39 mouse cellular contexts compared by ENCODE assay signal in genomic region chr7:107237498-107237897, GRCm38 (mm10). TPM values are rescaled to one million over a fixed set of nuclear protein-coding genes. Genes with fewer than 3 reads are reported as not detected.
A peak's percentile ranks its signal among the peaks of the same experiment; 100 is the strongest.
DNase-seq lines count a peak whose midpoint lies in the region; ATAC-seq and TF ChIP-seq lines count a peak whose summit lies in the region.
"Had no signal": no experiment of that assay in that cellular context is flagged by ENCODE, and none has a peak within 500 bp of the region (broad histone marks: within the 10 kb centered on the region; RNA-seq: fewer than 3 reads in every experiment).

No protein-coding gene starts in this region.

- no peak overlapping the region for H3K4me2 ChIP-seq in forebrain, postnatal 0 days (ENCODE audit: low read depth)
- H3K4me2 ChIP-seq in forebrain, embryonic 12.5 days: no peak overlapping the region
- no peak overlapping the region for H3K4me2 ChIP-seq in stomach, postnatal 0 days (replicated peaks; ENCODE audit: low read depth)
- H3K4me2 ChIP-seq: embryonic facial prominence, embryonic 15.5 days; forebrain, embryonic 13.5 days; heart, embryonic 13.5 days; intestine, embryonic 15.5 days; limb, embryonic 12.5 days; liver, embryonic 15.5 days; lung, embryonic 14.5 days had no signal

- no peaks in the 10 kb centered on the region for H3K4me1 ChIP-seq in forebrain, postnatal 0 days (ENCODE audit: insufficient read depth)
- H3K4me1 ChIP-seq in forebrain, embryonic 12.5 days: peaks cover 3% of the 10 kb centered on the region; the same call in 1 of the 2 replicates
- H3K4me1 ChIP-seq in stomach, postnatal 0 days (replicated peaks; ENCODE audit: control insufficient read depth, insufficient read depth): no peaks in the 10 kb centered on the region
- H3K4me1 ChIP-seq: embryonic facial prominence, embryonic 10.5 days; embryonic facial prominence, embryonic 15.5 days; heart, embryonic 13.5 days; intestine, embryonic 15.5 days; limb, embryonic 12.5 days; liver, embryonic 15.5 days had no signal

- H3K4me3 ChIP-seq in forebrain, postnatal 0 days (ENCODE audit: low read depth, low read length): no peak overlapping the region
- no peak overlapping the region for H3K4me3 ChIP-seq in forebrain, embryonic 12.5 days (replicated peaks)
- H3K4me3 ChIP-seq in layer of hippocampus, adult 2 months: no peak overlapping the region
- no peak overlapping the region for H3K4me3 ChIP-seq in stomach, postnatal 0 days (ENCODE audit: low read depth, low read length)
- H3K4me3 ChIP-seq: embryonic facial prominence, embryonic 10.5 days; embryonic facial prominence, embryonic 15.5 days; forebrain, embryonic 13.5 days; heart, embryonic 13.5 days; hindbrain, embryonic 10.5 days; intestine, embryonic 15.5 days; limb, embryonic 12.5 days; liver, embryonic 15.5 days had no signal

- H3K9ac ChIP-seq in forebrain, postnatal 0 days: no peak overlapping the region
- H3K9ac ChIP-seq in forebrain, embryonic 12.5 days: no peak overlapping the region
- H3K9ac ChIP-seq in stomach, postnatal 0 days (ENCODE audit: low read length): no peak overlapping the region
- H3K9ac ChIP-seq: embryonic facial prominence, embryonic 15.5 days; forebrain, embryonic 13.5 days; heart, embryonic 13.5 days; intestine, embryonic 15.5 days; limb, embryonic 12.5 days; liver, embryonic 15.5 days; lung, embryonic 14.5 days had no signal

- no peak for DNase-seq in forebrain, postnatal 0 days
- DNase-seq in layer of hippocampus, adult 2 months (ENCODE audit: low spot score in 2 of 2): no peak
- DNase-seq in layer of hippocampus, postnatal 14 days (ENCODE audit: low spot score in 2 of 2): no peak
- peak; percentile 24 for DNase-seq in ES-CJ7 (ENCODE audit: low read depth, low spot score)
- no peak for DNase-seq in stomach, postnatal 0 days (ENCODE audit: low spot score)
- no peak for DNase-seq in retina, embryonic 14.5 days (ENCODE audit: low spot score)
- DNase-seq: adrenal gland, postnatal 14 days; cerebellum, adult 2 months; cerebellum, postnatal 25 days; gastrocnemius, postnatal 36 days; heart, postnatal 10 days; kidney, postnatal 25 days; layer of hippocampus, postnatal 36 days; lung, embryonic 14.5 days; lung, postnatal 14 days; midbrain, embryonic 14.5 days; right cerebral cortex, adult 18-20 months; spleen, adult 18-20 months; thymus, adult 2 months; thymus, postnatal 4 days had no signal

- no peak overlapping the region for H3K27ac ChIP-seq in forebrain, postnatal 0 days (ENCODE audit: low read depth, low read length)
- H3K27ac ChIP-seq in forebrain, embryonic 12.5 days: no peak overlapping the region
- H3K27ac ChIP-seq in layer of hippocampus, adult 2 months: no peak overlapping the region
- no peak overlapping the region for H3K27ac ChIP-seq in stomach, postnatal 0 days (replicated peaks)
- H3K27ac ChIP-seq: embryonic facial prominence, embryonic 10.5 days; embryonic facial prominence, embryonic 15.5 days; forebrain, embryonic 13.5 days; heart, embryonic 13.5 days; hindbrain, embryonic 10.5 days; intestine, embryonic 15.5 days; limb, embryonic 12.5 days; liver, embryonic 15.5 days had no signal

- peak; percentile 39; the same call in 1 of the 2 replicates for TF ChIP-seq CTCF in forebrain, postnatal 0 days (IDR thresholded peaks at IDR 0.05; ENCODE audit: low read depth)
- TF ChIP-seq CTCF in layer of hippocampus, adult 2 months (conservative IDR thresholded peaks at IDR 0.05): peak; percentile 78
- TF ChIP-seq CTCF in stomach, postnatal 0 days (IDR thresholded peaks at IDR 0.05; ENCODE audit: low read depth): peak; percentile 41

- ATAC-seq in forebrain, postnatal 0 days: no peak
- no peak for ATAC-seq in forebrain, embryonic 12.5 days (ENCODE audit: low FRiP score)
- no peak for ATAC-seq in stomach, postnatal 0 days (ENCODE audit: low FRiP score, low TSS enrichment)
- ATAC-seq: forebrain, embryonic 13.5 days; hindbrain, embryonic 16.5 days; intestine, embryonic 15.5 days; Patski had no signal

- WGBS in forebrain, postnatal 0 days: 70% methylated on average over 3 of the region's 3 CpGs
- 78% methylated on average over 3 of the region's 3 CpGs for WGBS in forebrain, embryonic 12.5 days
- 68% methylated on average over 3 of the region's 3 CpGs for WGBS in stomach, postnatal 0 days

- no peaks in the 10 kb centered on the region for H3K36me3 ChIP-seq in forebrain, postnatal 0 days (ENCODE audit: insufficient read depth)
- H3K36me3 ChIP-seq in forebrain, embryonic 12.5 days (replicated peaks): no peaks in the 10 kb centered on the region
- H3K36me3 ChIP-seq in stomach, postnatal 0 days (ENCODE audit: control insufficient read depth, insufficient read depth, low read length): no peaks in the 10 kb centered on the region
- H3K36me3 ChIP-seq: embryonic facial prominence, embryonic 10.5 days; embryonic facial prominence, embryonic 15.5 days; G1E; heart, embryonic 13.5 days; hindbrain, embryonic 10.5 days; intestine, embryonic 15.5 days; limb, embryonic 12.5 days; liver, embryonic 15.5 days had no signal

- no peaks in the 10 kb centered on the region for H3K27me3 ChIP-seq in forebrain, postnatal 0 days (ENCODE audit: insufficient read depth, low read length)
- H3K27me3 ChIP-seq in forebrain, embryonic 12.5 days: no peaks in the 10 kb centered on the region
- H3K27me3 ChIP-seq in stomach, postnatal 0 days (ENCODE audit: control insufficient read depth, insufficient read depth, low read length): no peaks in the 10 kb centered on the region
- H3K27me3 ChIP-seq: embryonic facial prominence, embryonic 15.5 days; forebrain, embryonic 13.5 days; heart, embryonic 13.5 days; intestine, embryonic 15.5 days; limb, embryonic 12.5 days; liver, embryonic 15.5 days had no signal

- no peak for TF ChIP-seq EP300 in stomach, postnatal 0 days (optimal IDR thresholded peaks at IDR 0.05)

- no peaks in the 10 kb centered on the region for H3K9me3 ChIP-seq in forebrain, postnatal 0 days (ENCODE audit: low read length)
- no peaks in the 10 kb centered on the region for H3K9me3 ChIP-seq in forebrain, embryonic 12.5 days
- no peaks in the 10 kb centered on the region for H3K9me3 ChIP-seq in stomach, postnatal 0 days (ENCODE audit: control insufficient read depth, low read length)
- H3K9me3 ChIP-seq: embryonic facial prominence, embryonic 10.5 days; embryonic facial prominence, embryonic 15.5 days; forebrain, embryonic 13.5 days; G1E; heart, embryonic 13.5 days; hindbrain, embryonic 10.5 days; intestine, embryonic 15.5 days; limb, embryonic 12.5 days; liver, embryonic 15.5 days had no signal

RNA-seq across cellular contexts. Expression of gene Rbmxl2, which starts 28.3 kb away (rescaled TPM):
- total RNA-seq in forebrain, postnatal 0 days (2014; rRNA removed): not detected in 2 replicates
- polyA plus RNA-seq in forebrain, postnatal 0 days (2015; fragmentation: Nextera tagmentation; extraction: Ambion mirVana): not detected in 2 replicates
- polyA plus RNA-seq in forebrain, embryonic 12.5 days (2016; fragmentation: Nextera tagmentation; extraction: Ambion mirVana): not detected in 2 replicates
- total RNA-seq in layer of hippocampus, adult 2 months (2021): not detected
- total RNA-seq in layer of hippocampus, postnatal 14 days (2021): not detected
- not detected in 2 replicates for polyA plus RNA-seq in stomach, postnatal 0 days (2015; fragmentation: Nextera tagmentation; extraction: Ambion mirVana)
- total RNA-seq: adrenal gland, postnatal 14 days; G1E; gastrocnemius, postnatal 36 days; heart, adult 8-10 months; layer of hippocampus, adult 8-10 months; layer of hippocampus, postnatal 36 days; left cerebral cortex, postnatal 14 days; liver, adult 2 months; neutrophil, adult 5-6 weeks had no signal
- polyA plus RNA-seq: cerebellum, adult 2 months; embryonic facial prominence, embryonic 10.5 days; embryonic facial prominence, embryonic 15.5 days; forebrain, embryonic 13.5 days; G1E; heart, embryonic 13.5 days; hindbrain, embryonic 10.5 days; hindbrain, embryonic 16.5 days; intestine, embryonic 15.5 days; kidney, embryonic 14.5 days; limb, embryonic 12.5 days; liver, adult 2 months; liver, embryonic 15.5 days; lung, embryonic 14.5 days; midbrain, embryonic 14.5 days; neural tube, embryonic 11.5 days; Patski had no signal
